Mouse (Mus musculus): ENCODE data around the gene Acbd3. TPM values are rescaled to one million over a fixed set of nuclear protein-coding genes. Genes with fewer than 3 reads are reported as not detected.

Gene Acbd3
- total RNA-seq (2021): 10 to 100 TPM; 36.3 to 36.7 TPM
- long read RNA-seq, experiment 1, transcript Acbd3-201 (8 exons, 3,471 nt): major isoform, 55 of 57 reads
- long read RNA-seq, experiment 1, partial matches to known transcripts: 1 of 57 reads
- long read RNA-seq, experiment 1, other reads (novel, unspliced or antisense): 1 of 57 reads
- long read RNA-seq, experiment 2, transcript Acbd3-201 (8 exons, 3,471 nt): major isoform, 35 of 42 reads
- long read RNA-seq, experiment 2, partial matches to known transcripts: 5 of 42 reads
- long read RNA-seq, experiment 2, other reads (novel, unspliced or antisense): 2 of 42 reads

GRCm38 (mm10) chr1:180725704-180726179 lies at the start of gene Acbd3:
Gene Acbd3 (plus strand): TSS chr1:180726043.
- peak; percentile 86 to 92 for DNase-seq (ENCODE audit: low spot score in 2 of 2)

GRCm38 (mm10) chr1:180691284-180691683 lies 34.6 kb upstream of the Acbd3 start:
- DNase-seq (ENCODE audit: low spot score in 2 of 2): no peak

- no peak for DNase-seq (ENCODE audit: low spot score in 2 of 2)
Measured at GRCm38 (mm10) chr1:180696626-180697352, 29.1 kb upstream of the Acbd3 start, which contains the start of gene Mixl1. Gene Mixl1 (minus strand): TSS chr1:180697034.

GRCm38 (mm10) chr1:180698063-180698462 lies 27.8 kb upstream of the Acbd3 start:
- DNase-seq (ENCODE audit: low spot score in 2 of 2): no peak

GRCm38 (mm10) chr1:180703400-180703799 lies 22.4 kb upstream of the Acbd3 start:
- no peak for DNase-seq (ENCODE audit: low spot score in 2 of 2)

- DNase-seq (ENCODE audit: low spot score in 2 of 2): no peak
Measured at GRCm38 (mm10) chr1:180707368-180707767, 18.5 kb upstream of the Acbd3 start.

- DNase-seq (ENCODE audit: low spot score in 2 of 2): no peak
Measured at GRCm38 (mm10) chr1:180707813-180708212, 18.0 kb upstream of the Acbd3 start.

GRCm38 (mm10) chr1:180708935-180709776 lies 16.7 kb upstream of the Acbd3 start:
- DNase-seq (ENCODE audit: low spot score in 2 of 2): no peak

GRCm38 (mm10) chr1:180718756-180719155 lies 7.1 kb upstream of the Acbd3 start:
- DNase-seq (ENCODE audit: low spot score in 2 of 2): no peak

GRCm38 (mm10) chr1:180719483-180719882 lies 6.4 kb upstream of the Acbd3 start:
- no peak for DNase-seq (ENCODE audit: low spot score in 2 of 2)

- DNase-seq (ENCODE audit: low spot score in 2 of 2): peak; percentile 71 to 79
Measured at GRCm38 (mm10) chr1:180719951-180720689, 5.7 kb upstream of the Acbd3 start.

GRCm38 (mm10) chr1:180722608-180723007 lies 3.2 kb upstream of the Acbd3 start:
- no peak for DNase-seq (ENCODE audit: low spot score in 2 of 2)

- no peak for DNase-seq (ENCODE audit: low spot score in 2 of 2)
Measured at GRCm38 (mm10) chr1:180723701-180724238, 2.1 kb upstream of the Acbd3 start.

GRCm38 (mm10) chr1:180726183-180726582 lies 340 bp downstream of the Acbd3 start:
- peak in 1 of 2 experiments; percentile 7 for DNase-seq (ENCODE audit: low spot score in 2 of 2)

GRCm38 (mm10) chr1:180729231-180729630 lies 3.4 kb downstream of the Acbd3 start:
- DNase-seq (ENCODE audit: low spot score in 2 of 2): no peak

GRCm38 (mm10) chr1:180747827-180748226 lies 22.0 kb downstream of the Acbd3 start:
- no peak for DNase-seq (ENCODE audit: low spot score in 2 of 2)

GRCm38 (mm10) chr1:180752115-180752514 lies 26.3 kb downstream of the Acbd3 start:
- no peak for DNase-seq (ENCODE audit: low spot score in 2 of 2)

- DNase-seq (ENCODE audit: low spot score in 2 of 2): no peak
Measured at GRCm38 (mm10) chr1:180754376-180754775, 28.5 kb downstream of the Acbd3 start.

- DNase-seq (ENCODE audit: low spot score in 2 of 2): no peak
Measured at GRCm38 (mm10) chr1:180756711-180757110, 30.9 kb downstream of the Acbd3 start.

- DNase-seq (ENCODE audit: low spot score in 2 of 2): no peak
Measured at GRCm38 (mm10) chr1:180757252-180757955, 31.6 kb downstream of the Acbd3 start.

All from left cerebral cortex, adult 18-20 months (tissue).